Mouse (Mus musculus): ENCODE measurements around the gene Vmn1r143.
"Not testable (repeated sequence)": the region's sequence is repeated elsewhere in the genome, so short reads cannot be mapped to it uniquely, and the experiment has no call there.

The Vmn1r143 gene

GRCm38 (mm10) chr7:22189077-22189476 is at the start of gene Vmn1r143:
Gene Vmn1r143, plus strand, starts transcription at chr7:22189377.
- DNase-seq (ENCODE audit: low spot score), result not testable (repeated sequence)

GRCm38 (mm10) chr7:22163935-22164334 is 25.2 kb upstream of the Vmn1r143 start, which contains the start of gene Vmn1r142:
Gene Vmn1r142, minus strand, starts transcription at chr7:22164035.
- DNase-seq (ENCODE audit: low spot score), result not testable (repeated sequence)

- not testable (repeated sequence) for DNase-seq (ENCODE audit: low spot score)
Measured at GRCm38 (mm10) chr7:22201164-22201563, 12.0 kb downstream of the Vmn1r143 start, which contains the start of gene Gm8653. Gene Gm8653, minus strand, starts transcription at chr7:22201264.

GRCm38 (mm10) chr7:22229384-22229783 is 40.2 kb downstream of the Vmn1r143 start, which contains the start of gene Gm8453:
Gene Gm8453, minus strand, starts transcription at chr7:22229484.
- DNase-seq (ENCODE audit: low spot score), result not testable (repeated sequence)

All from ovary, postnatal 36 days (tissue).